Mouse (Mus musculus) testis, adult 2 months (tissue): ENCODE results near the gene 1700001C19Rik.

Experiments
- CTCF ChIP-seq: fragments of 200-500 bp; IDR thresholded peaks from 2 replicates; pipeline ENCODE4 v1.5.1; 2012; ENCODE audit warnings: low read depth, mild to moderate bottlenecking, inconsistent platforms, low read length, moderate library complexity; ENCODE audit not compliant: control insufficient read depth, insufficient read depth, insufficient replicate concordance
- POLR2A ChIP-seq: fragments of 200-500 bp; IDR thresholded peaks from 2 replicates; pipeline ENCODE4 v1.6.1; 2012; ENCODE audit warnings: low read depth, mild to moderate bottlenecking, inconsistent platforms, low read length, moderate library complexity; ENCODE audit not compliant: control insufficient read depth

- TF ChIP-seq CTCF (no peak), POLR2A (no peak)
Measured at GRCm38 (mm10) chr17:47369087-47369443, 68.1 kb downstream of the 1700001C19Rik start.
